Mouse (Mus musculus) small intestine, adult 10 weeks (tissue): Measurements from ENCODE around the gene Hist2h3b. TPM values are rescaled to one million over a fixed set of nuclear protein-coding genes. Genes with fewer than 3 reads are reported as not detected.

Experiments used
- polyA plus RNA-seq: library from polyadenylated mRNA; stranded (reverse); fragments of 350-450 nt; fragmentation: Illumina TruSeq; extraction: RNeasy Lipid Tissue Mini Kit (QIAGEN cat#74804); gene quantifications from one replicate; pipeline ENCODE4 v1.2.3, GENCODE M21; 2014; ENCODE audit warnings: low replicate concordance

Gene Hist2h3b
- polyA plus RNA-seq, result not detected

DNA sequence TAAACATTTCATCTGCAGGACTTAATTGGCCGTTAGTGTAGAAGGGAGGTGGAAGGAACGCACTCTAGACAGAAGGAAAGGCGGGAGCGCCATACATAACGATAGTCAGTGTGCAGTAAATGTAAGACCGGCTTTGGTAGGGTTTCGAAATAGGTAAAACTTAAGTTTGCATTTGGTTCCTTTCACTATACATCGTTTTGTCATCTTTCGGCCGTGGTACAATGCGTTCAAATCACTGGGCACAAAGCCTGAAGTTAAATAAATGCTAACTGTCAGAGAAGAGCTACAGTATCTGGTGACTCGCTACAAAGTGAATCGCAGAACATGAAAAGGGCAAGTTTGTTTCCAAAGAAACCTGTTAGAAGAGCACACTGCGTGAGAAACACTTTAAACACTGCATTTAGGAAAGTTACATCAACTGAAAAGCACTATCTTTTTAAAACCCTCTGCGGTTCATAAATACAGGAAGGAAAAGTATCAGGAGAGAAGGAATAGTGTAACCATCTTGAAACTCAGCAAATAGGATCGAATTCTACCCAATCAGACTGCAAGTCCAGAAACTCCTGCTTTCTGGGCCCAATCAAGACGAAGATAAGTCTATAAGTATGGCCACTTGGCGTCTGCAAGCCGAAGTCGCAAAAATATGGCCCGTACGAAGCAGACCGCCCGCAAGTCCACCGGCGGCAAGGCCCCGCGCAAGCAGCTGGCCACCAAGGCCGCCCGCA lies at the start of gene Hist2h3b:
TSS of gene Hist2h3b (plus strand) at position 604 of the 725 bp plus-strand sequence.

DNA sequence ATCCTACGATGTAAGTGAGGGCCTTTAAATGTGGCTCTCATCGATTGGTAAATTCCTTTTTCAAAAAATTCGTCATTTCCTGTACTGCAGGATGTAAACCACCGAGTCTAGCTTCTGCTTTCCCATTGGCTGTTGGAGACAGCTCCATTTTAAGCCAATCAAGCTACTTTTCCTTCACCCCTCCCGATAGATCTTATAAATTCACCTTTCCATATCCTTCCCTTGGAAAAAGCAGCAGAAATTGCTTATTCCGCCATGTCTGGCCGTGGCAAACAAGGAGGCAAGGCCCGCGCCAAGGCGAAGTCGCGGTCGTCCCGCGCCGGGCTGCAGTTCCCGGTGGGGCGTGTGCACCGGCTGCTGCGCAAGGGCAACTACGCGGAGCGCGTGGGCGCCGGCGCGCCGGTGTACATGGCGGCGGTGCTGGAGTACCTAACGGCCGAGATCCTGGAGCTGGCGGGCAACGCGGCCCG lies 48.8 kb upstream of the Hist2h3b start, which contains the start of the genes Bola1 and Hist2h2ab:
TSS of gene Bola1 (minus strand) at position 49 of the 470 bp plus-strand sequence.
TSS of gene Hist2h2ab (plus strand) at position 205 of the 470 bp plus-strand sequence.

DNA sequence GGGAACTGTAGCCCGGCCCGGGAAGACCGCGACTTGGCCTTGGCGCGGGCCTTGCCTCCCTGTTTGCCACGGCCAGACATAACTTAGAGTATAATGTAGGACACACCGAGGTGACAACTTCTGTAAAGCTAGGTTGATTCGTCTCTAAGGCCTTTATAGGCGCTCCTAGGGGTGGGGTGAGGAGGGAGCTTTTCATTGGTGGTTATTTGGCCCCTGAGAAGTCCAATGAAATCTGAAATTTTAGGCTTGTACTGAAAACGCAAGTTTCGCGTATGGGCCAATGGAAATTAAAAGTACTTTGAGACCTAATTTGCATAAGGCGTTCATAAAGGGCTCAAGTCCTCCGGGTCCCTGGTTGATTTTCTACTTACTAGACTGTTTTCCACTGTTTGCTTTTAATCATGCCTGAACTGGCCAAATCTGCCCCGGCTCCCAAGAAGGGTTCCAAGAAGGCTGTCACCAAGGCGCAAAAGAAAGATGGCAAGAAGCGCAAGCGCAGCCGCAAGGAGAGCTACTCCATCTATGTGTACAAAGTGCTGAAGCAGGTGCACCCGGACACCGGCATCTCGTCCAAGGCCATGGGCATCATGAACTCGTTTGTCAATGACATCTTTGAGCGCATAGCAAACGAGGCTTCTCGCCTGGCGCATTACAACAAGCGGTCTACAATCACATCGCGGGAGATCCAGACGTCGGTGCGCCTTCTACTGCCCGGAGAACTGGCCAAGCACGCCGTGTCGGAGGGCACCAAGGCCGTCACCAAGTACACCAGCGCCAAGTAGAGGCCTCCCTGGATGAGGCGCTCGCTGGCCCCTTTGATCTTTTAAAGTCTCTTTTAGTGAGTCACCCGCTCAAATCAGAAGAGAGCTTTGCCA lies 47.5 kb upstream of the Hist2h3b start, which contains the start of the genes Hist2h2ac and Hist2h2be:
TSS of gene Hist2h2ac (minus strand) at position 116 of the 875 bp plus-strand sequence.
TSS of gene Hist2h2be (plus strand) at position 355 of the 875 bp plus-strand sequence.

DNA sequence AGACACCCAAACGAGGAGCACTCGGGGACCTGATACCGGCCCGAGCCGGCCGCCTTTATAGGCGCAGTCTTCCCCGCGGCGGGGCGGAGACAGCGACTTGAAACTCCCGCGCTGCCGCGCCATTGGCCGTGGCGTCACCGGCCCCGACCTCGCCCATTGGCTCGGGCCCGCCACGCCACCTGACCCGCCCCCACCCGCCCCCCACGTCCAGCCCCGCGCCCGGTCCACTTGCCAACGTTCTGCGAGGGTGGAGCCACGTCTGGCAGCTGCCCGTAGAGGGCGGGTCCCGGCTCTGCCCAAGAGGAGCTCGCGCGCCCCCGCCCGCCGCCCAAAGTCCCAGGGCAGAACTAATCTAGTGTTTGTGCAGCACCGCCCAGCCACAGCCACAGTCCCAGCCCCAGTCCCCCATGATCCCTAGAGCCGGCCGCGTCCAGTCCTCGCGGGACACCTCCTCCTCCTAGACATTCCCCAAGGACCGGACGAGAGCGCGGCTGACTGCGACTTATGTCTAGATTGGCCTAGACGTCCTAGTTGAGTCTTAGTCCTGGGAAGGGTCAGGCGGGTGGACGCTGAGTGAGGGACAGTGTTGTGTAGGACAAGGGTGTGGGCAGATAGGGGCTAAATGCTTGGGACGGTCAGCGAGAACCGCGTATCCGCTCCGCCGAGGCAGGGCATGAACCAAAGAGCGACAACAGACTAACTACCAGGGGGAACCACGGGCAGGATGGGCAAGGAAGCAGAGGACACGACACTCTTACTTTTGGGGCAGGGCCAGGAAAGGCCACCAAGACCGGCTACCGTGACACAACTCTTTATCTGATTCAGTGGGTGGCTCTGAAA lies 29.3 kb upstream of the Hist2h3b start, which contains the start of gene Hist2h3c2:
TSS of gene Hist2h3c2 (minus strand) at position 174 of the 840 bp plus-strand sequence.

DNA sequence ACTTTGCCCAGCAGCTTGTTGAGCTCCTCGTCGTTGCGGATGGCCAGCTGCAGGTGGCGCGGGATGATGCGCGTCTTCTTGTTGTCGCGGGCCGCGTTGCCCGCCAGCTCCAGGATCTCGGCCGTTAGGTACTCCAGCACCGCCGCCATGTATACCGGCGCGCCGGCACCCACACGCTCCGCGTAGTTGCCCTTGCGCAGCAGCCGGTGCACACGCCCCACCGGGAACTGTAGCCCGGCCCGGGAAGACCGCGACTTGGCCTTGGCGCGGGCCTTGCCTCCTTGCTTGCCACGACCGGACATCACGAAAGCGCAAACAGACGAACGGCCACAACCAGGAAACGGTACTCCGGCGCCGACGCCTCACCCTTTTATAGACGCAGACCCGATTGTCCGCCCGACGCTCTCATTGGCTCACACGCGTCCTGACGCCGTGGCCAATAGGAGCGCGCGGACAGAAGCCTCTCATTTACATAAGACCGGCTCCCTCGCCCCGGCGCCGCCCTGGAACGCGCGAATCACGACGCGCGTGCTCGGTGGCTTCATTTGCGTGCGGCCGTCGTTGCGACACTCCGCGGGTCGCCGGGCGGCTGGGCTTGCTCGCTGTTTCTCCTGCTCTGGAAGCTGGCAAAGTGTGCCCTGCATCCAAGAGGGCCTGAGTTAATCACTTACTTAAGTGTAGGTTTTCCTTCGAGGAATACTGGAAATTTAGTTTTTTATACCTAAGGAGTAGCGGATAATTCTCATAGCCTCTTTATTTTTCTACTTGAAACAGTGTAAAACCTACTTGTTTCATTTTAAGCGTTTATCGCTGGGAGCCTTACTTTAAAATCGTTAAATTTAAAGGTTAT lies 28.3 kb upstream of the Hist2h3b start, which contains the start of gene Hist2h2aa2:
TSS of gene Hist2h2aa2 (minus strand) at position 328 of the 850 bp plus-strand sequence.

DNA sequence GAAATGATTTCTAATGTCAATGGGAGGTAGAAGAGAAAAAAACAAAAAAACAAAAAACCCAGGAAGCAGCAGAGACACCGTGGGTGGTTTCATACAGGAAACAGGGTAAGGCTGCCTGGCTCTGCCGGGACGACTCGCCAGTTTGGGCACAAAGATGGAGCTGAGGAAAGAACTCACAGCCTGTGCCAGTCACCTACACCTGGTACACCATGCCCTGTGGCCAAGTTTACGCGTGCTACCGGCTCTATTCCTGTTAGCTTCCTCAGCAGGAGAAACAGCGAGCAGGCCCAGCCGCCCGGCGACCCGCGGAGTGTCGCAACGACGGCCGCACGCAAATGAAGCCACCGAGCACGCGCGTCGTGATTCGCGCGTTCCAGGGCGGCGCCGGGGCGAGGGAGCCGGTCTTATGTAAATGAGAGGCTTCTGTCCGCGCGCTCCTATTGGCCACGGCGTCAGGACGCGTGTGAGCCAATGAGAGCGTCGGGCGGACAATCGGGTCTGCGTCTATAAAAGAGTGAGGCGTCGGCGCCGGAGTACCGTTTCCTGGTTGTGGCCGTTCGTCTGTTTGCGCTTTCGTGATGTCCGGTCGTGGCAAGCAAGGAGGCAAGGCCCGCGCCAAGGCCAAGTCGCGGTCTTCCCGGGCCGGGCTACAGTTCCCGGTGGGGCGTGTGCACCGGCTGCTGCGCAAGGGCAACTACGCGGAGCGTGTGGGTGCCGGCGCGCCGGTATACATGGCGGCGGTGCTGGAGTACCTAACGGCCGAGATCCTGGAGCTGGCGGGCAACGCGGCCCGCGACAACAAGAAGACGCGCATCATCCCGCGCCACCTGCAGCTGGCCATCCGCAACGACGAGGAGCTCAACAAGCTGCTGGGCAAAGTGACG lies 23.2 kb upstream of the Hist2h3b start, which contains the start of gene Hist2h2aa1:
TSS of gene Hist2h2aa1 (plus strand) at position 495 of the 884 bp plus-strand sequence.

DNA sequence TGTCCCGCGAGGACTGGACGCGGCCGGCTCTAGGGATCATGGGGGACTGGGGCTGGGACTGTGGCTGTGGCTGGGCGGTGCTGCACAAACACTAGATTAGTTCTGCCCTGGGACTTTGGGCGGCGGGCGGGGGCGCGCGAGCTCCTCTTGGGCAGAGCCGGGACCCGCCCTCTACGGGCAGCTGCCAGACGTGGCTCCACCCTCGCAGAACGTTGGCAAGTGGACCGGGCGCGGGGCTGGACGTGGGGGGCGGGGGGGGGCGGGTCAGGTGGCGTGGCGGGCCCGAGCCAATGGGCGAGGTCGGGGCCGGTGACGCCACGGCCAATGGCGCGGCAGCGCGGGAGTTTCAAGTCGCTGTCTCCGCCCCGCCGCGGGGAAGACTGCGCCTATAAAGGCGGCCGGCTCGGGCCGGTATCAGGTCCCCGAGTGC lies 22.0 kb upstream of the Hist2h3b start, which contains the start of gene Hist2h3c1:
TSS of gene Hist2h3c1 (plus strand) at position 259 of the 430 bp plus-strand sequence.

DNA sequence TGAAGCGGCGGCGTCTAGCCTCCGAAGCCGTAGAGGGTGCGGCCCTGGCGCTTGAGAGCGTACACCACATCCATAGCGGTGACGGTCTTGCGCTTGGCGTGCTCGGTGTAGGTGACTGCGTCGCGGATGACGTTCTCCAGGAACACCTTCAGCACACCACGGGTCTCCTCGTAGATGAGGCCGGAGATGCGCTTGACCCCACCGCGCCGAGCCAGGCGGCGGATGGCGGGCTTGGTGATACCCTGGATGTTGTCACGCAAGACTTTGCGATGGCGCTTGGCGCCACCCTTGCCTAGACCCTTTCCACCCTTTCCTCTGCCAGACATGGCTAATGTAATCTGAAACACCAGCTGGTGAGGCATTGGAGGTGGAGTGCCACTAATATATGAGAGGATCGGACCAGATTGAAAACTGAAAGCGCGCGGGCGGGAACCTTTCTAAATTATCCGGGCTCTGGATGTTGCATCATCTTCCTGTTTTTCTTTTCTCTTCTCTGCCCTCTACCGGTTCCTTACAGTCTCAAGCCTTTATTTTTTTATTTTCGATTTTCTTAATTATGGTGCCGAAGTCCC lies 5.4 kb upstream of the Hist2h3b start, which contains the start of gene Hist2h4:
TSS of gene Hist2h4 (minus strand) at position 333 of the 572 bp plus-strand sequence.

DNA sequence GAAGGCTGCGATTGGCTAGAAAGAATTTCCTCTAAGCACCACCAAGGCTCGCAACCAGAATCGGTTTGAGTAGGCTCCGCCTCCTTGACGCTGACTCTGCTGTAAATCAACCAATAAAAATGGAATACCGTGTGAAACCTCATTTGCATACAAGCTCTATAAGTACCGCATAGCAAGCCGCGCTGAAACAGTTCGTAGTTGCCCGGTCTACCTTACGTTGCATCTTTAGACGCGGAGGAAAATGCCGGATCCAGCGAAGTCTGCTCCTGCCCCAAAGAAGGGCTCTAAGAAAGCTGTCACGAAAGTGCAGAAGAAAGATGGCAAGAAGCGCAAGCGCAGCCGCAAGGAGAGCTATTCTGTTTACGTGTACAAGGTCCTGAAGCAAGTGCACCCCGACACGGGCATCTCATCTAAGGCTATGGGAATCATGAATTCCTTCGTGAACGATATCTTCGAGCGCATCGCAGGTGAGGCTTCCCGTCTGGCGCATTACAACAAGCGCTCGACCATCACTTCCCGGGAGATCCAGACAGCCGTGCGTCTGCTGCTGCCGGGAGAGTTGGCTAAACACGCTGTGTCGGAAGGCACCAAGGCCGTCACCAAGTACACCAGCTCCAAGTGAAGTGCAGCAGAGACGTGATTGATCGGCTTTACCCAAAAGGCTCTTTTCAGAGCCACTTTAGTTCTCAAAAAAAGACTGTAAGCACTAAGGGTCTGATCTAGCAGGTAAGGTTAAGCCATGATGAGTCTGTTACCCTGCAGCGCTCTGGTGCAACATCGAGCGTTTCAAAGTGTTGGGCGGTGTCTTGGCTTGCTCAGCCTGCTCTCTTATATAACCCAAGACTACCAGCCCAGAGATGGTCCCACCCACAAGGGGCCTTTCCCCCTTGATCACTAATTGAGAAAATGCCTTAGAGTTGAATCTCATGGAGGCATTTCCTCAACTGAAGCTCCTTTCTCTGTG lies 1.3 kb downstream of the Hist2h3b start, which contains the start of gene Hist2h2bb:
TSS of gene Hist2h2bb (plus strand) at position 242 of the 964 bp plus-strand sequence.

DNA sequence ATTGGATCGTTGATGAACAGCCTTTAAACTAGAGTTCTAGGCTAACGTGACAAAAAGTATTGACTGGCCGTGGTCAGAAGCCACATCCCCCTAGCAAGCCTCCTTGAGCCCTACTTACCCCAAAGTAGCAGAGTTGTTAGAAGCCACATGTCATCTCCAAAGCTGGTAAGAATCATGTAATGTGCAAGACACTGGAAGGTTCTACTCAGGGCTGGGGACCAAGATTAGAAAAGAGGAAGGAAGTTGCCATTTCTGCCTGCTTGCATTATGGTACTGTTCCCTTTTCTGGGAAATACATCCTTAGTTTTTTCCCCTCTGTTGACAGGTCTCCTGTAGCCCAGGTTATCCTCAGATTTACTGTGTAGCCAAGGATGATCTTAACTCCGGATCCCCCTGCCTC lies 25.3 kb downstream of the Hist2h3b start, which contains the start of gene Fcgr1:
TSS of gene Fcgr1 (minus strand) at position 183 of the 400 bp plus-strand sequence.

Other genes with a start within 250 kb of the Hist2h3b start
- 43.1 TPM for gene Vps45, start 210.2 kb upstream of the Hist2h3b start, polyA plus RNA-seq
- 18.3 TPM for gene Otud7b, start 164.1 kb upstream of the Hist2h3b start, polyA plus RNA-seq
- gene Mtmr11, start 106.7 kb upstream of the Hist2h3b start, polyA plus RNA-seq, result 8.0 TPM
- 9.9 TPM for gene Sf3b4, start 96.3 kb upstream of the Hist2h3b start, polyA plus RNA-seq
- 0.11 TPM for gene Sv2a, start 87.5 kb upstream of the Hist2h3b start, polyA plus RNA-seq
- gene Bola1, start 48.9 kb upstream of the Hist2h3b start, polyA plus RNA-seq, result 1.8 TPM
- gene Hist2h2ab, start 48.8 kb upstream of the Hist2h3b start, polyA plus RNA-seq, result not detected
- gene Hist2h2ac, start 47.8 kb upstream of the Hist2h3b start, polyA plus RNA-seq, result not detected
- 9.9 TPM for gene Hist2h2be, start 47.5 kb upstream of the Hist2h3b start, polyA plus RNA-seq
- 1.3 TPM for gene Hist2h3c2, start 29.5 kb upstream of the Hist2h3b start, polyA plus RNA-seq
- gene Hist2h2aa2, start 28.4 kb upstream of the Hist2h3b start, polyA plus RNA-seq, result not detected
- not detected for gene Hist2h2aa1, start 23.2 kb upstream of the Hist2h3b start, polyA plus RNA-seq
- 23.6 TPM for gene Hist2h3c1, start 22.0 kb upstream of the Hist2h3b start, polyA plus RNA-seq
- not detected for gene Hist2h4, start 5.3 kb upstream of the Hist2h3b start, polyA plus RNA-seq
- not detected for gene Hist2h2bb, start 1.1 kb downstream of the Hist2h3b start, polyA plus RNA-seq
- 1.2 TPM for gene Fcgr1, start 25.3 kb downstream of the Hist2h3b start, polyA plus RNA-seq
- gene BC107364, start 183.7 kb downstream of the Hist2h3b start, polyA plus RNA-seq, result not detected